Mouse (Mus musculus) olfactory bulb, adult 2 months (tissue): ENCODE measurements around the gene R3hdm4.

Experiments used
- CTCF ChIP-seq: fragments of 200-500 bp; IDR thresholded peaks from 2 replicates; pipeline ENCODE4 v1.5.1; 2012; ENCODE audit warnings: low read depth, mild to moderate bottlenecking, low read length, moderate library complexity; ENCODE audit not compliant: insufficient read depth
- POLR2A ChIP-seq: fragments of 200-500 bp; IDR thresholded peaks from 2 replicates; pipeline ENCODE4 v1.6.1; 2012; ENCODE audit warnings: mild to moderate bottlenecking, low read depth, low read length, moderate library complexity; ENCODE audit not compliant: insufficient read depth

DNA sequence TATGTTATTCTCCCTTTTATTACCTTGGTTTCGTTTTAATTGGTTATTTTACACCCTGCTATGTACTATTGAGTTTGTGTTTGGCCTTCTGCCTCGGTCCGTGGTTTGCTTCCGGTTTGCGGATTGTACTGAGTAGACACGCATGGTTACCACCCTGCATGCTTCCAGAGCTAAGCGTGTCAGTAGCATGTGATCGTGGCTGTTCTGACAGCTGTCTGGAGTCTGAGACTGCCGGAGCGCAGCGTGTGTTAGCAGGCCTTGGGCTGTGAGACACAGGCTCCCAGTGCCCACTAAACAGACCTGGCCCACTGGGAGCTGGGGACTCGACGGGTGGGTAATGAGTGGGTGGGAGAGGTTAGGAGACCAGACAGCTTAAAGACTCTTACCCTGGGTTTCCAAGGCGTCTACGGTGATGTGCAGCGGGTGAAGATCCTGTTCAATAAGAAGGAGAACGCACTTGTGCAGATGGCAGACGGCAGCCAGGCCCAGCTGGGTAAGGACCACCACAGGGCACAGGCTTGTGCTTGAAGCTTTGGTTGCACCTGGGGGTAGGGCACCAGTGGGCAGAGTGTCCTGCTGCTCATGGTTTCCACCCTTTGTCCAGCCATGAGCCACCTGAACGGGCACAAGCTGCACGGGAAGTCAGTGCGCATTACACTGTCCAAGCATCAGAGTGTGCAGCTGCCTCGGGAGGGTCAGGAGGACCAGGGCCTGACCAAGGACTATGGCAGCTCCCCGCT lies 58.8 kb downstream of the R3hdm4 start:
- TF ChIP-seq POLR2A = no peak
- TF ChIP-seq CTCF = no peak
